Mouse (Mus musculus) midbrain, embryonic 11.5 days (tissue): ENCODE measurements around the gene Adh7. TPM values are rescaled to one million over a fixed set of nuclear protein-coding genes. Genes with fewer than 3 reads are reported as not detected.

Source experiments
- ATAC-seq: fragments of 200-750 bp; cut with Nextera tagmentation; 2 replicates; pipeline ENCODE4 v1.8.0; 2017; ENCODE audit warnings: moderate TSS enrichment, moderate library complexity; ENCODE audit not compliant: low FRiP score
- DNase-seq: peaks from one replicate; pipeline ENCODE4 v3.0.0; 2015; ENCODE audit warnings: low spot score; ENCODE audit errors: missing footprints
- H3K27ac ChIP-seq: fragments of 300-500 bp; sonication (generic); 2 replicates; pipeline ENCODE4 v1.5.1; 2014; ENCODE audit warnings: low read depth, low read length
- H3K27me3 ChIP-seq: fragments of 300-500 bp; sonication (generic); 2 replicates; pipeline ENCODE4 v1.6.1; 2014; ENCODE audit warnings: mild to moderate bottlenecking, low read length, moderate library complexity, mixed read lengths; ENCODE audit not compliant: control insufficient read depth, insufficient read depth
- H3K36me3 ChIP-seq: fragments of 300-500 bp; sonication (generic); 2 replicates; pipeline ENCODE4 v1.6.1; 2014; ENCODE audit warnings: mild to moderate bottlenecking, low read length, moderate library complexity, mixed read lengths; ENCODE audit not compliant: control insufficient read depth, insufficient read depth
- H3K4me1 ChIP-seq: fragments of 300-500 bp; sonication (generic); 2 replicates; pipeline ENCODE4 v1.6.1; 2014; ENCODE audit warnings: low read length; ENCODE audit not compliant: control insufficient read depth, insufficient read depth
- H3K4me2 ChIP-seq: fragments of 300-500 bp; sonication (generic); 2 replicates; pipeline ENCODE4 v1.6.1; 2014; ENCODE audit warnings: mild to moderate bottlenecking, moderate library complexity
- H3K4me3 ChIP-seq: fragments of 300-500 bp; sonication (generic); 2 replicates; pipeline ENCODE4 v1.5.1; 2014; ENCODE audit warnings: low read depth, low read length
- H3K9ac ChIP-seq: fragments of 300-500 bp; sonication (generic); 2 replicates; pipeline ENCODE4 v1.6.1; 2014; ENCODE audit warnings: low read length
- H3K9me3 ChIP-seq: fragments of 300-500 bp; sonication (generic); 2 replicates; pipeline ENCODE4 v1.6.1; 2016; ENCODE audit warnings: low read length; ENCODE audit not compliant: control insufficient read depth
- WGBS: fragments of 180-500 bp; shearing (Covaris S2); extraction: QIAGEN DNeasy Blood & Tissue Kit; methylation state at CpG from one replicate; pipeline ENCODE4 v1.1.7; 2014; 5-methylcytosine and 5-hydroxymethylcytosine counted together
- polyA plus RNA-seq: library from polyadenylated mRNA; unstranded; fragments of >200 nt; fragmentation: Nextera tagmentation; extraction: Ambion mirVana; gene quantifications from 2 replicates; pipeline ENCODE4 v1.2.1, GENCODE M21; 2014

The Adh7 gene
- polyA plus RNA-seq, 1 experiment from 2014 or later: 0.16 TPM

DNA sequence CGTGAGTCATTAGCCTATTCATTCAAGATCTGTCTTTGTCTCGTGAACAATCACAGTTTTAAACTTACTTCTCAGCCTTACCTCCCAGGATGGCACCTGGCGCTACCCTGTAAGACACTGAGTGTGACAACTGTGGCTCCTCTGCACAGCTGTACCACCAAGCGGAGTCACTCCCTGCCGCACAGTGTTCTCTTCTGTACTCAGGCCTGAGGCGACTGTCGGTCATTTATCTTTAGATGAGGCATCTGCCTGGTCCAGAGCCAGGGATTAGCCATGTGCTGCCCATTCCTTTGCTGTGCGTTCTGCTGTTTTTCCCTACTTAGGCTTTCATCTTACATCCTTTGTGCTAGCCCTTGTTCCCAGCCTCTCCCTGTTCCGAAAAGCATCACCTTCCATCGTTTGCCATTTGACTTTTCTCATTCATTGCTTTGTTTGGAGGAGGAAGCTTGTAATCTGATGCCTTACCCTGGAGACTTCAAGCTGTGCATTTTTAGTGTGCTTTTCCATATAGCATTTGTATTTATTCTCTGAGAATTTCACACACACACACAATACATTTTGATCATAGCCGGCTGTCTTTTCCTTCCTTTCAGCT lies 2.1 kb upstream of the Adh7 start:
- H3K4me1 ChIP-seq: peaks cover 5% of the 10 kb centered on the region; the same call in 1 of the 2 replicates
- no peaks in the 10 kb centered on the region for H3K9me3 ChIP-seq
- no peak overlapping the region for H3K4me2 ChIP-seq
- H3K4me3 ChIP-seq: no peak overlapping the region
- H3K9ac ChIP-seq: no peak overlapping the region
- H3K27ac ChIP-seq: no peak overlapping the region
- 23% methylated on average over 11 of the region's 11 CpGs for WGBS
- no peaks in the 10 kb centered on the region for H3K27me3 ChIP-seq
- DNase-seq (peak; percentile 89), ATAC-seq (peak; percentile 81)
- H3K36me3 ChIP-seq: no peaks in the 10 kb centered on the region

DNA sequence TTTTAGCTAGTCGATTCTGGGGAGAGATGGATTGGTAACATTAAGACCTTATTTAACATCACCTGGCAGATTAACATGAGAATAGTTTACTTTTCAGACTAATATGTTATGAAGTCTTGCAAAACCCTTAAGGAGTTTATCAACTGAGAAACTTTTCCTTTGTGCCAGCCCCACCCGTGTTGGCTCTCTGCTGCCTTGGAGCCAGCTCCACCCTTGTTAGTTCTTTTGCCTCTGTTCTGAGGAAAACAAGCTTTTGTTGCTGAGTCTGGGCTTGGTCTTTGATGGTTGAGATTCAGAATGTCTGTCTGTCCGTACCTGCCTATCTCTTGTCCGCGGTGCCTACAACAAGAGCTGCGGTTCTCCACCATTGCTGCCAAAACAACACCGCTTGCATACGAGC lies 1.5 kb upstream of the Adh7 start:
- H3K4me1 ChIP-seq: peaks cover 5% of the 10 kb centered on the region; the same call in 1 of the 2 replicates
- WGBS: 82% methylated on average over 8 of the region's 8 CpGs
- DNase-seq (no peak), ATAC-seq (no peak)
- no peak overlapping the region for H3K27ac ChIP-seq
- H3K9me3 ChIP-seq: no peaks in the 10 kb centered on the region
- no peak overlapping the region for H3K9ac ChIP-seq
- no peaks in the 10 kb centered on the region for H3K36me3 ChIP-seq
- no peaks in the 10 kb centered on the region for H3K27me3 ChIP-seq
- no peak overlapping the region for H3K4me2 ChIP-seq
- no peak overlapping the region for H3K4me3 ChIP-seq

DNA sequence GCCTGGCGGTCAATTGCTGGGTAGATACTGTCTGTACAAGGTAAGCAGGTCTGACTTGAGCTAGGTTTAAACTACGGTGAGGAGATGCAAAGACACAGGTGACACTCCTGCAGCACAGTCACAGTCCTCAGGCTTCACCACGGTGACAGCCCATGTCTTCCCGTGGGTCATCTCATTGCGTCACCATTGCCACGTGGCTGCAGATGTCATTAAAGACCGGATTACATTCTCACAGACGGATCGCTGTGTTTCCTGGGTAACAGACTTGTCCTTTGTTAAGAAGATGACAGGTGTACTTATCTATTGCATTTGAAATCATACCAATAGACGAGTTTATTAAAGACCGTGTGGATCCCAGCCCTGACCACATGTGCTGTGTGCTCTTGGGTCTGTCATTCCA lies 3.6 kb downstream of the Adh7 start:
- H3K27me3 ChIP-seq: no peaks in the 10 kb centered on the region
- H3K27ac ChIP-seq: no peak overlapping the region
- peaks cover 4% of the 10 kb centered on the region for H3K4me1 ChIP-seq
- no peak overlapping the region for H3K4me3 ChIP-seq
- 81% methylated on average over 11 of the region's 11 CpGs for WGBS
- DNase-seq (no peak), ATAC-seq (no peak)
- H3K9ac ChIP-seq: no peak overlapping the region
- H3K4me2 ChIP-seq: no peak overlapping the region
- no peaks in the 10 kb centered on the region for H3K9me3 ChIP-seq
- no peaks in the 10 kb centered on the region for H3K36me3 ChIP-seq

DNA sequence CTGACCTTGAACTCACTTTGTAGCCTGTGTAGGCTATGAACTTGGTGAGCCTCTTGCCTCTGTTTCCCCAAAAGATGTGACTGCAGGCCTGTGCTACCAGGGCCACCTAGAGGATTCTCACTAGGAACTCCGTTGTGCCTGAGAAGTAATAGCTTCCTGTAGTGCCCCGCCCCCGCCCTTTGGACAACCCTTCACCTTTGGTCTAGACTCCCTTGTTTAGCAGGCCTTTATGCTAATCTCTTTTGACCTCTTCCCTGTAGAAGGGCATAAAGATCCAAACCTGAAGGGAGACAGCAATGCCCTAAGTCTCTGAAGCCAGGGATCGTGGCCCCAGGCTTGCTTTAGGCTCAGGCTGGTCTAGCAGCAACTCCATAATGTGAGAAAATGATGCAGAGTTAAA lies 5.0 kb downstream of the Adh7 start:
- H3K27me3 ChIP-seq: no peaks in the 10 kb centered on the region
- 68% methylated on average over 4 of the region's 4 CpGs for WGBS
- H3K9ac ChIP-seq: no peak overlapping the region
- DNase-seq (no peak), ATAC-seq (no peak)
- H3K4me2 ChIP-seq: no peak overlapping the region
- H3K4me3 ChIP-seq: no peak overlapping the region
- no peaks in the 10 kb centered on the region for H3K36me3 ChIP-seq
- H3K9me3 ChIP-seq: no peaks in the 10 kb centered on the region
- peaks cover 6% of the 10 kb centered on the region for H3K4me1 ChIP-seq
- H3K27ac ChIP-seq: no peak overlapping the region

DNA sequence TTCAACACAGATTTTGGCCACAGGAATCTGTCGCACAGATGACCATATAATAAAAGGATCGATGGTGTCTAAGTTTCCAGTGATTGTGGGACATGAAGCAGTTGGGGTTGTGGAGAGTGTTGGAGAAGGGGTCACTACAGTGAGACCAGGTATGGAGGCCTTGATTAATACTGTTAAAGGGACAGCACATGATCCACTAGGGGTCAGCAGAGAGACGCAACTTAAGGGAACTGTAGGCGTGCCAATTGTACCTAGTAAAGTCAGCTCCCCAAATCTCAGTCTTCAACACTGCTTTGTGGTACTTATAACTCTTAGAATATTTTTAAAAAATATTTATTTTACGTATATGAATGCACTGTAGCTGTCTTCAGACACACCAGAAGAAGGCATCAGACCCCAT lies 5.4 kb downstream of the Adh7 start:
- no peak overlapping the region for H3K27ac ChIP-seq
- no peak overlapping the region for H3K9ac ChIP-seq
- 56% methylated on average over 5 of the region's 5 CpGs for WGBS
- peak; percentile 63; the same call in 1 of the 2 replicates for ATAC-seq
- H3K4me2 ChIP-seq: no peak overlapping the region
- peak; percentile 87 for DNase-seq
- no peaks in the 10 kb centered on the region for H3K36me3 ChIP-seq
- peaks cover 6% of the 10 kb centered on the region for H3K4me1 ChIP-seq
- H3K4me3 ChIP-seq: no peak overlapping the region
- H3K9me3 ChIP-seq: no peaks in the 10 kb centered on the region
- no peaks in the 10 kb centered on the region for H3K27me3 ChIP-seq

DNA sequence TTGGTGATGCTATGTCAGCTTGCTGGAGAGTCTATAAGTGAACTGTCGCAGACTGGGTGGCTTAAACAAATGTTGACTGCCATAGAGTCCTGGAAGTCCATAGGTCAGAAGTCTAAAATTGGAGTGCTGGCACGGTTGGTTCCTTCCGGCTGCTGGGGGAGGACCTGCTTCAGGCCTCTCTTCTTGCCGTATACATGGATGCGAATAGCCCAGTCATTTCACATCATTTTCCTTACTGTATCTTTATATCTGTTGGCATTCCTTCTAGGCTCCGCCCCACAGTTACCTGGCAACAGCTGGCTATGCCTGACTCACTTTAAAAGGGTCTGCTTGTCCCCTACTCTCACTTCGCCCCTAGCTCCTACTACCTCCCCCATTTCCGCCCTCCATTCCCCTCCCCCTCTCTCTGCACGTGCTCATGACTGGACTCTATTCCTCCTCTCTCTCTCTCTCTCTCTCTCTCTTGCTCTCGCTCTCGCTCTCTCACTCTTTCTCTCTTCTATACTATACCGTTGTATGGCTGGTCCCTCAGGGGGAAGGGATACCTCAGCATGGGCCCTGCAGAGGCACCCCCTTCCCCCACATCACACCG lies 6.9 kb downstream of the Adh7 start:
- ATAC-seq (no peak), DNase-seq (no peak)
- Histone ChIP-seq H3K9me3 (no peaks in the 10 kb centered on the region), H3K27me3 (no peaks in the 10 kb centered on the region), H3K36me3 (no peaks in the 10 kb centered on the region), H3K4me3 (no peak overlapping the region), H3K4me2 (no peak overlapping the region), H3K9ac (no peak overlapping the region), H3K4me1 (peaks cover 6% of the 10 kb centered on the region), H3K27ac (no peak overlapping the region)
- WGBS: 80% methylated on average over 13 of the region's 13 CpGs

DNA sequence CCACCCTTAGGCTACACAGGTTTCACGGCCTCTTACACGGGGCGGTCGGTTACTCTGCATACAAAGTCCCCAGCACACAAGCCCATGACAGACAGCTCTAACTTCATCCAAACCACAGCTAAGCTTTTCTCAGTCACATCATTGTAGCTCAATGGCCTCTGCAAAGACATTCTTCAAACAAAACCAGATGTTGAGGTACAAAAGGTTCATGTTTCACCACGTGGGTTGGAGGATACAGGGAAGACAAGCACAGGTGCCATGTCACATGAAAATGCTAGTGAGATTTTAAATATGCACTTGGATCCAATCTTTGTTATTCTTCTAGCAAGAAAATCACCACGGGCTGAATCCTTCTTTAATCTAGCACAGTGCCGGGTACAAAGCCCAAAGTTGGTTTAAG lies 7.8 kb downstream of the Adh7 start:
- ATAC-seq: peak; percentile 42; the same call in 1 of the 2 replicates

DNA sequence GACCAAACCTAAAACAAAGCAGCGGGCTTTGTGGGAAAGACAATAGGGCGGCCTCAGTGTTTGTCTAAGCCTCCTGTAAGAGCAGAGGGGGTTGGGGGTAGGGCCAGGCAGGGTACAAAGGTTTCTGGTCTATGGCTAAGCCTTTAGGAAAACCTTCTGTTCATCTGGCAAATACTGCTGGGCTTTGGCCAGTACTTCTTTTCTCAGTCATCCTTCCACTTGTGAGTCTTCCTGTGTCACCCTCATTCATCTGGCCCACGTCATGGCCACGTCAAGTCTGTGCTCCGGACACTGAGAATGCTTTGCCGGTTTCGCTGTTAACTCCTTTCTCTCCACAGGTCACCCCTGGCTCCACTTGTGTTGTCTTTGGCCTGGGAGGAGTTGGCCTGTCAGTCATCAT lies 8.3 kb downstream of the Adh7 start:
- no peak overlapping the region for H3K4me3 ChIP-seq
- WGBS: 35% methylated on average over 7 of the region's 7 CpGs
- peak; percentile 87 for DNase-seq

More for the DNA sequence above, 7.8 kb downstream of the Adh7 start:
- 71% methylated on average over 7 of the region's 7 CpGs for WGBS
- peaks cover 6% of the 10 kb centered on the region for H3K4me1 ChIP-seq
- no peak overlapping the region for H3K4me3 ChIP-seq
- H3K9ac ChIP-seq: no peak overlapping the region
- H3K27me3 ChIP-seq: no peaks in the 10 kb centered on the region
- no peak overlapping the region for H3K27ac ChIP-seq
- no peak for DNase-seq
- no peaks in the 10 kb centered on the region for H3K36me3 ChIP-seq
- no peak overlapping the region for H3K4me2 ChIP-seq
- H3K9me3 ChIP-seq: no peaks in the 10 kb centered on the region

DNA sequence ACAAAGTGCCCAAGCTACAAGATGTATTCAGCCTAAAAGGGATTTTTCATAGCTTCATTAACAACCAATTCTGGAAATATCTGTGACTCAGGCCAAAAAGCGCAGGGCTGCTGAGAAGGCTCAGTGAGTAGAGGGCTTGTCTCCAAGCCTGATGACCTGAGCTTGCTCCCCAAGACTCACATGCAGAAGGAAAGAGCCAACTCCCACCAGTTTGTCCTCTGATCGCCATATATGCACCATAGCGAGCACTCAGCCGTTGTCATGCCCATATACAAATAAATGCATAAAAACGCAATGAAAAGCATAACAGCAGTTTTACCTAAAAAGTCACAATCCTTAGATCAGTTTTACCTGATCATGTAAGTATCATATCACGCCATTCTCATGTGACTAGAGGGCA lies 8.9 kb downstream of the Adh7 start:
- no peaks in the 10 kb centered on the region for H3K9me3 ChIP-seq
- H3K4me3 ChIP-seq: no peak overlapping the region
- DNase-seq: peak; percentile 78
- peaks cover 6% of the 10 kb centered on the region for H3K4me1 ChIP-seq
- H3K36me3 ChIP-seq: no peaks in the 10 kb centered on the region
- no peak overlapping the region for H3K9ac ChIP-seq
- H3K4me2 ChIP-seq: no peak overlapping the region
- H3K27ac ChIP-seq: no peak overlapping the region
- 94% methylated on average over 6 of the region's 6 CpGs for WGBS
- ATAC-seq: no peak
- H3K27me3 ChIP-seq: no peaks in the 10 kb centered on the region

More for the DNA sequence above, 8.3 kb downstream of the Adh7 start:
- no peak overlapping the region for H3K9ac ChIP-seq
- H3K4me1 ChIP-seq: peaks cover 6% of the 10 kb centered on the region
- peak; percentile 49 for ATAC-seq
- H3K9me3 ChIP-seq: no peaks in the 10 kb centered on the region
- no peaks in the 10 kb centered on the region for H3K27me3 ChIP-seq
- no peaks in the 10 kb centered on the region for H3K36me3 ChIP-seq
- no peak overlapping the region; the same call in 1 of the 2 replicates for H3K4me2 ChIP-seq
- H3K27ac ChIP-seq: no peak overlapping the region
